Mouse (Mus musculus) liver, embryonic 11.5 days (tissue): Measurements from ENCODE around the gene Hmgcs2. TPM values are rescaled to one million over a fixed set of nuclear protein-coding genes. Genes with fewer than 3 reads are reported as not detected.

ENCODE experiments used
- ATAC-seq: fragments of 200-750 bp; cut with Nextera tagmentation; replicated peaks from 2 replicates; pipeline ENCODE4 v1.8.0; 2017; ENCODE audit warnings: moderate number of reproducible peaks, mild to moderate bottlenecking, moderate TSS enrichment, moderate library complexity; ENCODE audit not compliant: low FRiP score
- DNase-seq: peaks from one replicate; pipeline ENCODE4 v3.0.0-alpha.2; 2017; ENCODE audit warnings: low spot score
- H3K27ac ChIP-seq: fragments of 300-500 bp; sonication (generic); 2 replicates; pipeline ENCODE4 v1.5.1; 2014; ENCODE audit warnings: mild to moderate bottlenecking, low read depth, low read length, control low read depth
- H3K27me3 ChIP-seq: fragments of 300-500 bp; sonication (generic); replicated peaks from 2 replicates; pipeline ENCODE4 v1.6.1; 2014; ENCODE audit warnings: low read length, mixed read lengths; ENCODE audit not compliant: control insufficient read depth, insufficient read depth
- H3K36me3 ChIP-seq: fragments of 300-500 bp; sonication (generic); 2 replicates; pipeline ENCODE4 v1.6.1; 2014; ENCODE audit warnings: mild to moderate bottlenecking, low read length, moderate library complexity, mixed read lengths; ENCODE audit not compliant: control insufficient read depth, insufficient read depth
- H3K4me1 ChIP-seq: fragments of 300-500 bp; sonication (generic); replicated peaks from 2 replicates; pipeline ENCODE4 v1.6.1; 2014; ENCODE audit warnings: low read length, mixed read lengths; ENCODE audit not compliant: control insufficient read depth, insufficient read depth
- H3K4me2 ChIP-seq: fragments of 300-500 bp; sonication (generic); 2 replicates; pipeline ENCODE4 v1.6.1; 2014; ENCODE audit warnings: mild to moderate bottlenecking, control low read depth, moderate library complexity
- H3K4me3 ChIP-seq: fragments of 300-500 bp; sonication (generic); 2 replicates; pipeline ENCODE4 v1.5.1; 2014; ENCODE audit warnings: low read depth, low read length, control low read depth
- H3K9ac ChIP-seq: fragments of 300-500 bp; sonication (generic); 2 replicates; pipeline ENCODE4 v1.6.1; 2014; ENCODE audit warnings: low read depth, low read length, control low read depth
- H3K9me3 ChIP-seq: fragments of 300-500 bp; sonication (generic); 2 replicates; pipeline ENCODE4 v1.6.1; 2016; ENCODE audit warnings: low read length, inconsistent platforms, mixed read lengths; ENCODE audit not compliant: control insufficient read depth
- WGBS: fragments of 180-500 bp; shearing (Covaris S2); extraction: QIAGEN DNeasy Blood & Tissue Kit; methylation state at CpG from one replicate; pipeline ENCODE4 v1.1.7; 2014; 5-methylcytosine and 5-hydroxymethylcytosine counted together
- polyA plus RNA-seq: library from polyadenylated mRNA; unstranded; fragments of >200 nt; fragmentation: Nextera tagmentation; extraction: Ambion mirVana; gene quantifications from 2 replicates; pipeline ENCODE4 v1.2.1, GENCODE M21; 2014

Hmgcs2 gene
- polyA plus RNA-seq, 1 experiment from 2014 or later: 29.9 TPM

- DNase-seq: no peak
- H3K27ac ChIP-seq: peak overlapping the region; percentile 8; the same call in 1 of the 2 replicates
These were observed 33.1 kb upstream of the Hmgcs2 start for GRCm38 (mm10) chr3:98246985-98247751.

GRCm38 (mm10) chr3:98249378-98249777 is 30.9 kb upstream of the Hmgcs2 start:
- Histone ChIP-seq H3K36me3 (no peaks in the 10 kb centered on the region), H3K27ac (no peak overlapping the region), H3K4me1 (peaks cover 12% of the 10 kb centered on the region; the same call in 1 of the 2 replicates), H3K9ac (no peak overlapping the region), H3K27me3 (no peaks in the 10 kb centered on the region), H3K9me3 (peaks cover 3% of the 10 kb centered on the region; the same call in 1 of the 2 replicates), H3K4me2 (no peak overlapping the region), H3K4me3 (no peak overlapping the region)
- DNase-seq (no peak), ATAC-seq (no peak)
- WGBS: 77% methylated on average over 2 of the region's 2 CpGs

More at GRCm38 (mm10) chr3:98246985-98247751, 33.1 kb upstream of the Hmgcs2 start:
- peak; percentile 74 for ATAC-seq
- H3K4me3 ChIP-seq: no peak overlapping the region
- no peak overlapping the region for H3K4me2 ChIP-seq
- WGBS: 43% methylated on average over 7 of the region's 7 CpGs
- H3K27me3 ChIP-seq: no peaks in the 10 kb centered on the region
- H3K36me3 ChIP-seq: no peaks in the 10 kb centered on the region
- no peaks in the 10 kb centered on the region for H3K9me3 ChIP-seq
- H3K4me1 ChIP-seq: peaks cover 12% of the 10 kb centered on the region; the same call in 1 of the 2 replicates
- H3K9ac ChIP-seq: no peak overlapping the region

- no peak overlapping the region for H3K4me2 ChIP-seq
- H3K36me3 ChIP-seq: no peaks in the 10 kb centered on the region
- no peaks in the 10 kb centered on the region for H3K27me3 ChIP-seq
- peaks cover 3% of the 10 kb centered on the region; the same call in 1 of the 2 replicates for H3K9me3 ChIP-seq
- no peak overlapping the region for H3K9ac ChIP-seq
- H3K4me1 ChIP-seq: peaks cover 12% of the 10 kb centered on the region; the same call in 1 of the 2 replicates
- DNase-seq (no peak), ATAC-seq (no peak)
- 80% methylated on average over 11 of the region's 11 CpGs for WGBS
- no peak overlapping the region for H3K4me3 ChIP-seq
- H3K27ac ChIP-seq: no peak overlapping the region
These were observed 30.3 kb upstream of the Hmgcs2 start for GRCm38 (mm10) chr3:98249833-98250448.

GRCm38 (mm10) chr3:98254059-98254458 is 26.2 kb upstream of the Hmgcs2 start:
- Histone ChIP-seq H3K36me3 (no peaks in the 10 kb centered on the region), H3K27me3 (no peaks in the 10 kb centered on the region), H3K4me3 (no peak overlapping the region), H3K4me1 (no peaks in the 10 kb centered on the region), H3K9me3 (peaks cover 3% of the 10 kb centered on the region; the same call in 1 of the 2 replicates), H3K4me2 (no peak overlapping the region), H3K27ac (no peak overlapping the region), H3K9ac (no peak overlapping the region)
- DNase-seq: no peak
- peak; percentile 65; the same call in 1 of the 2 replicates for ATAC-seq
- WGBS: 79% methylated on average over 2 of the region's 3 CpGs

GRCm38 (mm10) chr3:98254656-98255583 is 25.3 kb upstream of the Hmgcs2 start:
- no peak for DNase-seq
- no peak overlapping the region; the same call in 1 of the 2 replicates for H3K27ac ChIP-seq
- WGBS: 88% methylated on average over 8 of the region's 8 CpGs

GRCm38 (mm10) chr3:98258723-98259122 is 21.5 kb upstream of the Hmgcs2 start:
- H3K4me3 ChIP-seq: no peak overlapping the region
- no peak for DNase-seq
- no peaks in the 10 kb centered on the region for H3K36me3 ChIP-seq
- H3K9ac ChIP-seq: no peak overlapping the region
- H3K27ac ChIP-seq: no peak overlapping the region
- 89% methylated on average over 4 of the region's 4 CpGs for WGBS
- H3K4me1 ChIP-seq: peaks cover 5% of the 10 kb centered on the region; the same call in 1 of the 2 replicates
- H3K4me2 ChIP-seq: no peak overlapping the region
- ATAC-seq: no peak
- no peaks in the 10 kb centered on the region for H3K9me3 ChIP-seq
- no peaks in the 10 kb centered on the region for H3K27me3 ChIP-seq

More at GRCm38 (mm10) chr3:98254656-98255583, 25.3 kb upstream of the Hmgcs2 start:
- H3K36me3 ChIP-seq: no peaks in the 10 kb centered on the region
- H3K4me3 ChIP-seq: no peak overlapping the region
- H3K4me2 ChIP-seq: no peak overlapping the region
- ATAC-seq: no peak
- no peaks in the 10 kb centered on the region for H3K27me3 ChIP-seq
- H3K9ac ChIP-seq: no peak overlapping the region
- peaks cover 3% of the 10 kb centered on the region; the same call in 1 of the 2 replicates for H3K9me3 ChIP-seq
- no peaks in the 10 kb centered on the region for H3K4me1 ChIP-seq

- Histone ChIP-seq H3K36me3 (no peaks in the 10 kb centered on the region), H3K4me3 (no peak overlapping the region), H3K9me3 (no peaks in the 10 kb centered on the region), H3K27ac (no peak overlapping the region), H3K27me3 (no peaks in the 10 kb centered on the region), H3K4me1 (peaks cover 5% of the 10 kb centered on the region; the same call in 1 of the 2 replicates), H3K9ac (no peak overlapping the region), H3K4me2 (no peak overlapping the region)
- 89% methylated on average over 5 of the region's 5 CpGs for WGBS
- DNase-seq (no peak), ATAC-seq (no peak)
These were observed 20.9 kb upstream of the Hmgcs2 start for GRCm38 (mm10) chr3:98259271-98259751.

- WGBS: 79% methylated on average over 3 of the region's 3 CpGs
- Histone ChIP-seq H3K4me2 (no peak overlapping the region), H3K4me1 (peaks cover 5% of the 10 kb centered on the region; the same call in 1 of the 2 replicates), H3K9ac (no peak overlapping the region), H3K9me3 (no peaks in the 10 kb centered on the region), H3K4me3 (no peak overlapping the region), H3K36me3 (no peaks in the 10 kb centered on the region), H3K27ac (no peak overlapping the region), H3K27me3 (no peaks in the 10 kb centered on the region)
- ATAC-seq (no peak), DNase-seq (no peak)
These were observed 19.7 kb upstream of the Hmgcs2 start for GRCm38 (mm10) chr3:98260534-98260933.
